Mouse (Mus musculus): ENCODE data around the gene Agtrap.
A peak's percentile ranks its signal among the peaks of the same experiment; 100 is the strongest.
"Not testable (repeated sequence)": the region's sequence is repeated elsewhere in the genome, so short reads cannot be mapped to it uniquely, and the experiment has no call there.

The Agtrap gene

DNA sequence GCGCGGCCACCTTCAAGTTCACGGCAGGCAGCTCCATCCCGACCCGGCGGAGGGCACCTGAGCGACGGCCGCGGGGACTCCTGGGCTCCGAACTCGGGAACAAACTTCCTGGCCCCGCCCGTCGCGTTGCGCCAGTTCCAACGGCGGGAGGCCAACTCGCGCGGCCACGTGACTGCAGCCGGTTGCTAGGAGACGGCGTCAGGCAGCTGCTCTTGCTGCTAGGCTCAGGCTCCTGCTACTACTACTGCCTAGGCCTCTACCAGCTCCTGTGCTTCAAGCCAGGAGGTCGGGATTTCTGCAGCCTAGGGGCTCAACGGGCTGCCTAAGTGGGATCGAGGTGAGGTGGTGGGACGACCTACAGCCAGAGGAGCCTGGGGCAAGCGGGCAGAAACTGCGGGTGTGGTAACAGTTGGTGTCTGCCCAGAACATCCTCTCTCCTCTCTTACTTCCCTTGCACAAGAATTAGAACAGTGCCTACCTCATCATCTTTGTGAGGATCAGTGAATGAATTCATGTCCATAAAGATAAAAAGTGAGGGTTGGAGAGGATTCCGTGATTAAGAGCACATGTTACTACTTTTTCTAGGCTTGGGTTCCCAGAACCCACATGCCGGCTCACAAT lies at the start of gene Agtrap:
TSS of gene Agtrap (minus strand) at position 125 of the 621 bp plus-strand sequence.
- peak; percentile 64 for DNase-seq (ENCODE audit: low read depth)

DNA sequence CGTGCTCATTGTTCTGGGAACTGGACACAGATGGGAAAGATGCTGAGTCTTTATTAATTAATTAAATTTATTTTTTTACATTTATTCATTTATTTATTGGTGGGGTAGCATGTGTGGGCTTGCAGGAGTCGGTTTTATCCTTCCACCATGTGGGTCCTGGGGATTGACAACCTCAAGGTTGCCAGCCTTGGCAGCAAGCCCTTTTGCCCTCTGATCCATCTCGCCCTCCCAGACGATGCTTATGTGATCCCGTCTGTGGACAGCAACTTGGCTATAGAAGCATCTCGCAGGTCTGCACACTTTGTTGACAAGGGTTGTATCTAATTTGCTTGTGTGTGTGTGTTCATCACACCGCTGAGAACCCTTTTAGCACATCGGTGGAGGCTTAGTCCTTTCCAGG lies 49.7 kb upstream of the Agtrap start:
- no peak for DNase-seq (ENCODE audit: low read depth)

DNA sequence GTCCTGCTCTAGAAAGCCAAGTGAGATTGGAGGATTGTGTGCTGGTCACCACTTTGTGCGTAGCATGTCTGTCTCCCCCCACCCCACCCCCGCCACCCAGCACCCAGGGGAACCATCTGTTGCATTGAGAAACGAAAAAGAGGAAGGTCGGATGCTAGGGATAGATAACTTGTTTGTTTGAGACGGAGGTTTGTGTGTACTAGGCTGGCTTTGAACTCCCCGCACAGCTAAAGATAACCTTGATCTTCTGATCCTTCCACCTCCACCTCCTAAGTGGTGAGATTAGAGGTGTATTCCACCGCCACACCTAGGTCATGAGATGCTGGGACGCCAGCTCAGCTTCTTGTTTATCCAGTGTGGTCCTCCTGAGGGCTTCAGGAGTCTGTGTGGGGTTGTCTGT lies 47.2 kb upstream of the Agtrap start:
- no peak for DNase-seq (ENCODE audit: low read depth)

GRCm38 (mm10) chr4:148131497-148132081 lies 43.8 kb upstream of the Agtrap start:
- DNase-seq (ENCODE audit: low read depth) = no peak

DNA sequence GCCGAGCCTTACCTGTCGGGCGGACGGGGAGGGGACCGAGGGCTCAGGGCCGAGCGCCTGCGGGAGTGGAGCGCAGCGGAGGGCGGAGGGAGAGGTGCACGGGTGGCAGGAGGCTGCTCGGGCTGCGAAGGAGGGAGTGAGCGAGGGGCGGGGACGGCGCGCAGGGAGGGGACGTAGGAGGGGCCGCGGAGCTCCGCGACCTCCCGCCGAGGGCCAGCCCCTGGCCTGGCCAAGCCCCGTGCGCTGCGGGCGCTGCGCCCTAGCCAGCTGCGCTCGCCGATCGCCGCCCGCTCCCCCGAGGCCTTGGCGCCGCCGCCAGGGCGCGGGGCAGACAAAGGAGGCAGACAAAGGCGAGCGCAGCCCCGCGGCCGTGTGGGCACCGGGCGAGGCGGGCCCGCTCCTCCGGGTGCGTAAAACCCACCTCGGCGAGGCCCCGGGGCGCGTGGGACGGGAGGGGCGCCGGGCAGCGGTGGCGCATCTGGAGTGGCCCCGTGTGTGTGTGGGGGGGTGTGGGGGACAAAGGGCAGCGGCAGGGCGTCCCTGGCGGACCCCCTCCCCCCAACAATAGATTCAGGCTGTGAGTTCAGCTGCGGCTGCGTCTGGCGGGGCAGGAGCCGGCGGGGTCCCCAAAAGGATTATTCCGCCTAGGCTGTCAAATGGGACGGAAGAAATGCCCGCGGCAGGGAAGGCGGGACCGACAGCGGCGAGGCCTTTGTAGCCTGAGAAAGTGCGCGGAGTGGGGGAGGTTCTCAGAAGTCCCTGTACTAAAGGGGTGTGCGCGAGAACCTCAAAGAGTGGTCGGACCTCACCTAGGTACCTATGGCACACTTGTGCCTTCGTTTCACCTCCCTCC lies 43.0 kb upstream of the Agtrap start, which contains the start of gene Draxin:
TSS of gene Draxin (minus strand) at position 138 of the 853 bp plus-strand sequence.
- DNase-seq (ENCODE audit: low read depth) = no peak

DNA sequence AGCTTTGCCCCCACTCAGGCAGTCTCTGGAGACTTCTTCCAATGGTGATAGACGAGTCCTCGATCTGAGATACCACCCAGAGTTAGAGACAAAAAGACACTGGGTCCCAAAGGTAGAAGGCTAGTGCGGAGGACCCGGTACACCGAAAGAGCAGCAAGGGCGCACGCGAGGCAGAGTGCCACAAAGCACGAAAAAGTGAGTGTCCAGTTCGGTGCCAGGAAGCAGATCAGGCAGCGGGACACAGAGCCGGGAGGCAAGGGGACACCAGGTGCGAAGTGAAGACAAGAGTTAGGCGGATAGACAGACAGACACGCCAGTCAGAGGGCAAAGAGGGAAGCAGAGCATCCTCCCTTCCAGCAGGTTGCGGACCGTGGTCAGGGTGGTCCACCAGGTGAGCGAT lies 42.3 kb upstream of the Agtrap start, which contains the start of gene Mad2l2:
TSS of gene Mad2l2 (plus strand) at position 252 of the 400 bp plus-strand sequence.
- DNase-seq (ENCODE audit: low read depth) = no peak

- no peak for DNase-seq (ENCODE audit: low read depth)
These were observed 40.8 kb upstream of the Agtrap start for GRCm38 (mm10) chr4:148128672-148129071.

- DNase-seq (ENCODE audit: low read depth) = no peak
These were observed 40.4 kb upstream of the Agtrap start for GRCm38 (mm10) chr4:148128241-148128640.

DNA sequence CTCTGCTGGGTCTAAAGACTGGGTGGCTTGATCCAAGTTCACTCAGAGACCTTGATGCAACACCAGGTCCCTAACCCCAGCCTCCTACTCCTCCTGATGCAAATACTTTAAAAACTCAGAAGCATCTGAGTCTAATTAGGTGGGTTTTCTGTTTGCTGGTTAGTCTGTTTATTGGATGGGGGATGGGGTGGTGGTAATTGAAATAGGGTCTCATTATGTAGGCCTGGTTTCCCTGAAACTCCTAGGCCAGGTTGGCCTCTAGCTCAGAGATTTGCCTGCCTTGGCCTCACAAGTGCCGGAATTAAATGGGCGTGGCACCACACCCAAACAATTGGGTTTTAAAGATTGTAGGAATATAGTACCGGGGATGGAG lies 34.8 kb upstream of the Agtrap start:
- DNase-seq (ENCODE audit: low read depth) = no peak

- no peak for DNase-seq (ENCODE audit: low read depth)
These were observed 34.3 kb upstream of the Agtrap start for GRCm38 (mm10) chr4:148121982-148122693.

GRCm38 (mm10) chr4:148121362-148121761 lies 33.5 kb upstream of the Agtrap start:
- no peak for DNase-seq (ENCODE audit: low read depth)

- DNase-seq (ENCODE audit: low read depth) = no peak
These were observed 32.7 kb upstream of the Agtrap start for GRCm38 (mm10) chr4:148120555-148120954.

- not testable (repeated sequence) for DNase-seq (ENCODE audit: low read depth)
These were observed 31.7 kb upstream of the Agtrap start for GRCm38 (mm10) chr4:148119578-148119977.

- no peak for DNase-seq (ENCODE audit: low read depth)
These were observed 29.6 kb upstream of the Agtrap start for GRCm38 (mm10) chr4:148117392-148117791.

- no peak for DNase-seq (ENCODE audit: low read depth)
These were observed 28.8 kb upstream of the Agtrap start for GRCm38 (mm10) chr4:148116657-148117056.

GRCm38 (mm10) chr4:148115467-148115866 lies 27.6 kb upstream of the Agtrap start:
- no peak for DNase-seq (ENCODE audit: low read depth)

- peak; percentile 55 for DNase-seq (ENCODE audit: low read depth)
These were observed 27.0 kb upstream of the Agtrap start for GRCm38 (mm10) chr4:148114758-148115391.

DNA sequence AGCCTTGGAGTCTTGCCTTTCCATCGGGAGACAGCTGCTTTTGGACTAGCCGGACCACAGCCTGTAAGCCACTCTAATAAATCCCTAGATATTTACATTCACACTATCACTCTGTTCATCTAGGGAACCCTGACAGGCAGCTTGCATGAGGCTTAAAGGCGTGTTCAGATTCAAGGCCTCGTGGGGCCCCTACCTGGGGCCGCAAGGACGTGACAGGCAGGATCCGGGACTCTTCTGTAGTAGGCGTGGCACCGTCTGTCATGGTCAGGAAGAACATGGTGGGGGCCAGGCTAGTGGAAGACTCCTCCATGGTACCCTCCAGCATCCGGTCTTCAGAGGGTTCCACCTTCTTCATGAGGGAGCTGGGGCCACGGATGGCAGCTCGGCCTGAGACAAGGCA lies 24.7 kb upstream of the Agtrap start:
- DNase-seq (ENCODE audit: low read depth) = no peak

DNA sequence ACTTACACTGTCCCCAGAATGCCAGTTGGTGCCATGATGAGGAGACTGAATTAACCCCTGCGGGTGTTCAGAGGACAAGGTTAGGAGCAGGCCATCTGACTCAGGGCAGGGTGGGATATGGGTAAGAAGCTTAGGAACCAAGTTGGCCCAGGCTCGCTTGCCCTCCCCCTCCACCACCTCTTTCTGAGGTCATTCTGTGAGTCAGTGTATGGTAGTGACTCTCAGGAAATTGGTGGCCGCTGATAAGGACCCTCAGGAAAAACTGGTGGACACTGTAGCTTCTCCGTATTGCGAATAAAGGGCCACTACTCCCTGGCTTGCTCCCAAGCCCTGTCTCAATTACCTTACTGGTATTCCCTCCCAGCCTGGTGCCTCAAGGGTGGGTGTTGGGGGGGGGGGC lies 21.4 kb upstream of the Agtrap start:
- DNase-seq (ENCODE audit: low read depth) = no peak

DNA sequence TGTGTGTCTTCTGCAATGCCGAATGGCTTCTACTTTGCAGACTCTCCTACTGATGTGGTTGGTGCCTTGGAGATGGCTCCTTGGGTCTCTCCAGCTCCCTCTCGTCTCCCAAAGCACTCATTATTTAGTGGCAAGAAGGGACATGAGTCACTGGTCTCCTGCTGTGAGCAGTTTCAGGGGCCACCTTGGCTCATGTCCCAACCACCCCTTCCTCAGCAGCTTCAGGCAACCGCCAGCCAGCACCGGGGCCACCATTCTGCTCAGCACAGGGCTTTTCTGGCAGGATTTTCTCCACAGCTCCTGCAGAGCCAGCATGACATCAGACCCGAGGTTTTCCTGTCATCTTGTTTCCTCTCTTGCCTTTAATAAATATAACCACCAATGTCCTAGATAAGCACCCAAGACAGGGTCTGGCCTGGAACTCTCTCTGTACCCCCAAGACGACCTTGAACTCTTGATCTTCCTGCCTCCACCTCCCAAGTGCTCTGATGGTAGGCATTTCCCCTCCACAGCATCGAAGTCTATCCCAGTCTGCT lies 20.8 kb upstream of the Agtrap start:
- no peak for DNase-seq (ENCODE audit: low read depth)

- no peak for DNase-seq (ENCODE audit: low read depth)
These were observed 19.9 kb upstream of the Agtrap start for GRCm38 (mm10) chr4:148107621-148108291.
